Mouse (Mus musculus) ES-Bruce4 (cell line): Measurements from ENCODE around the gene Pcnx.

Experiments used
- CTCF ChIP-seq: IDR thresholded peaks from one replicate; pipeline ENCODE4 v1.8.1; 2011; ENCODE audit warnings: low read depth, low read length
- POLR2A ChIP-seq: IDR thresholded peaks from one replicate; pipeline ENCODE4 v1.8.1; 2011; ENCODE audit warnings: low read length; ENCODE audit not compliant: insufficient read depth

GRCm38 (mm10) chr12:81928382-81928770, 68.6 kb downstream of the Pcnx start:
- TF ChIP-seq CTCF (no peak), POLR2A (no peak)
